Mouse (Mus musculus): Measurements from ENCODE around the gene Maml3.

The Maml3 gene

GRCm38 (mm10) chr3:51796219-51796828 lies 308.6 kb downstream of the Maml3 start:
- CTCF ChIA-PET: no interaction called here

GRCm38 (mm10) chr3:51791542-51791941 lies 313.3 kb downstream of the Maml3 start:
- CTCF ChIA-PET: interaction anchor here (0.7 kb wide), 1 partner anchor 1515 kb away, joined by 19 read pairs; no protein-coding TSS in a partner anchor

GRCm38 (mm10) chr3:51789389-51789904 lies 315.4 kb downstream of the Maml3 start:
- CTCF ChIA-PET: no interaction called here

- CTCF ChIA-PET: no interaction called here
These were observed 316.1 kb downstream of the Maml3 start for GRCm38 (mm10) chr3:51788591-51789339.

- CTCF ChIA-PET: no interaction called here
These were observed 316.9 kb downstream of the Maml3 start for GRCm38 (mm10) chr3:51787945-51788344.

- CTCF ChIA-PET: no interaction called here
These were observed 319.1 kb downstream of the Maml3 start for GRCm38 (mm10) chr3:51785796-51786195.

GRCm38 (mm10) chr3:51782191-51782590 lies 322.7 kb downstream of the Maml3 start:
- CTCF ChIA-PET: no interaction called here

GRCm38 (mm10) chr3:51778738-51779592 lies 325.9 kb downstream of the Maml3 start:
- CTCF ChIA-PET: interaction anchor here (0.7 kb wide), 1 partner anchor 75 kb away, joined by 3 read pairs; no protein-coding TSS in a partner anchor

- CTCF ChIA-PET: interaction anchor here (0.6 kb wide), 1 partner anchor 77 kb away, joined by 4 read pairs; no protein-coding TSS in a partner anchor
These were observed 326.7 kb downstream of the Maml3 start for GRCm38 (mm10) chr3:51778179-51778578.

GRCm38 (mm10) chr3:51776018-51776611 lies 328.8 kb downstream of the Maml3 start:
- CTCF ChIA-PET: interaction anchor here (0.7 kb wide), 1 partner anchor 20 kb away, joined by 3 read pairs; no protein-coding TSS in a partner anchor

GRCm38 (mm10) chr3:51773587-51773986 lies 331.3 kb downstream of the Maml3 start:
- CTCF ChIA-PET: no interaction called here

- CTCF ChIA-PET: no interaction called here
These were observed 332.8 kb downstream of the Maml3 start for GRCm38 (mm10) chr3:51771839-51772630.

- CTCF ChIA-PET: no interaction called here
These were observed 335.7 kb downstream of the Maml3 start for GRCm38 (mm10) chr3:51769196-51769595.

- CTCF ChIA-PET: no interaction called here
These were observed 339.5 kb downstream of the Maml3 start for GRCm38 (mm10) chr3:51765220-51765923.

GRCm38 (mm10) chr3:51764175-51764574 lies 340.7 kb downstream of the Maml3 start:
- CTCF ChIA-PET: no interaction called here

- CTCF ChIA-PET: no interaction called here
These were observed 342.0 kb downstream of the Maml3 start for GRCm38 (mm10) chr3:51762900-51763299.

GRCm38 (mm10) chr3:51759534-51759933 lies 345.3 kb downstream of the Maml3 start:
- CTCF ChIA-PET: no interaction called here

- CTCF ChIA-PET: no interaction called here
These were observed 347.8 kb downstream of the Maml3 start for GRCm38 (mm10) chr3:51757032-51757431.

GRCm38 (mm10) chr3:51756283-51756682 lies 348.6 kb downstream of the Maml3 start:
- CTCF ChIA-PET: no interaction called here

- CTCF ChIA-PET: no interaction called here
These were observed 351.6 kb downstream of the Maml3 start for GRCm38 (mm10) chr3:51753262-51753661.
